Mouse (Mus musculus): Measurements from ENCODE around the gene Kcnn1.

Kcnn1 gene

GRCm38 (mm10) chr8:70862824-70863641 is at the start of gene Kcnn1:
Gene Kcnn1 (minus strand): TSS chr8:70863258.
- DNase-seq (ENCODE audit: low spot score in 2 of 2), result peak in 1 of 2 experiments; percentile 55

DNA sequence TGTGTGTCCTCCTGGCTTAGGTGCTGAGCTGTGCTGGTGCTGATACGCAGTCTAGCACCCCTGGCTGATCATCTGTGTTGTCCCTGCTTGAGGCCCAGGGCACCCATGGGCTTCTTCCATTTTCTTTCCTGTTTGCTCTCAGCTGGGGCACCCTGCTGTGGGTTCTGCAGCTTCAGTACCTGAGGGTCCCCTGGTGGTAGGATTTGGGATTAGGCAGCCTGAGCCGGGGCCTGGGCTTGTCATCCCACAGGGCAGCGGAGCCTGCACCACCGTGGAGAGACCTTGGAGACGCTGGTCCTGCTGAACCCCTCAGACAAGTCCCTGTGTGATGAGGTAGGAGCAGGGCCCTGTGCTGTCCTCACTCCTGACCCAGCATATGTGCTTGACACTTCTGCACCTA is 48.5 kb upstream of the Kcnn1 start:
- no peak for DNase-seq (ENCODE audit: low spot score in 2 of 2)

GRCm38 (mm10) chr8:70907518-70907917 is 44.5 kb upstream of the Kcnn1 start:
- DNase-seq (ENCODE audit: low spot score in 2 of 2), result no peak

GRCm38 (mm10) chr8:70905831-70906736 is 43.0 kb upstream of the Kcnn1 start, which contains the start of gene Map1s:
Gene Map1s (plus strand): TSS chr8:70905932.
- DNase-seq (ENCODE audit: low spot score in 2 of 2), result peak; percentile 93 to 94

DNA sequence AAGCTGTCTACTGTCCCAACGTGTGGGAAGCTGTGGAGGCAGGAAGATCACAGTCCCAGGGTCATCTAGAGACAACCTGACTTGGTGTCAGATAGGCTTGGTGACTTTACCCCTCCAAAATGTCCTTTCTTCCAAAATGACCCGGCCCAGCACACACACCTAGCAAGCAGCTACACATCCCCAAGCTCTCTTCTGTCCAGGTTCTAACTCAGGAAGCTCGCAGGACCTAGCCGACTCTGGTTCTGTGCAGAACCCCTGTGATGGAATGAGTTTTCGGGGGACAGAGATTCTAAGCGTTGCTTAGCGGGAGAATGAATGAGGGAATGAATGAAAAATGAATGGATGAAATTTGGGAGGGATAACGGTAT is 42.4 kb upstream of the Kcnn1 start:
- DNase-seq (ENCODE audit: low spot score in 2 of 2), result no peak

DNA sequence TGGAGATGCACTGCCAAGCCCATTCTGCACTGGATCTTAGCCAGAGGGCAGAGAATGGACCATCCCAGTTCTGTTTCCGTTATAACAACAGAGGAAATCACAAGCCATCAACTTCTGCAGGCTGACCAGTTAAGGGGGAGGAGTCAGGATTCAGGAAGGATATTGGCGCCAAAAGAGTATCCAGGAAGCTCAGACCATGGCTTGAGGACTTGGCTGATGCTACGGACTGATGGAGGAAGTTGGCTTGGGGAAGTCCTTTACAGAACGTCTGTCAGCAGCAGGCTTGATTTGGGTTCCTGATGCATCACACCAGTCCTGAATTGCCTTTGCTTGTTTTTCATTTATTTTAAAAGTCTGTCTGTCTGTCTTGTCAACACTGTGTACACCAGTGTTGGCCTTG is 41.5 kb upstream of the Kcnn1 start:
- DNase-seq (ENCODE audit: low spot score in 2 of 2), result peak in 1 of 2 experiments; percentile 61

DNA sequence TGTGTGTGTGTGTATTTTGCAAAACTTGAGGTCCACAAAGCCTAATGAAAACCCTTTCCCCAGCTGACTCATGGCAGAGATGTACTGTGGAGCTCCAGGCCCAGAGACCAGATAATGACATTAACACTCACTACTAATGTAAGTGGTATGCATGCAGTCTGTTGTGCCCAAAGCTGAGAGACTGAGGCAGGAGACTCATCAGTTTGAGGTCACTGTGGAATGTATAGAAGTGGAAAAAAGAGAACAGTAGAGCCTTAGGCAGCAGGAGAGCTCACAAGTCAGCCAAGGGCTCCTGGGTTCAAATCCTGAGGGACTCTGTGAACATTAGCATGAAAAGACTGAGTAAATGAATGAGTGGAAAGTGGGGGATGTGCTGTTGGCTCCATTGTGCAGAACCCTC is 40.5 kb upstream of the Kcnn1 start:
- DNase-seq (ENCODE audit: low spot score in 2 of 2), result no peak

GRCm38 (mm10) chr8:70903112-70903511 is 40.1 kb upstream of the Kcnn1 start:
- no peak for DNase-seq (ENCODE audit: low spot score in 2 of 2)

GRCm38 (mm10) chr8:70902211-70902610 is 39.2 kb upstream of the Kcnn1 start:
- no peak for DNase-seq (ENCODE audit: low spot score in 2 of 2)

DNA sequence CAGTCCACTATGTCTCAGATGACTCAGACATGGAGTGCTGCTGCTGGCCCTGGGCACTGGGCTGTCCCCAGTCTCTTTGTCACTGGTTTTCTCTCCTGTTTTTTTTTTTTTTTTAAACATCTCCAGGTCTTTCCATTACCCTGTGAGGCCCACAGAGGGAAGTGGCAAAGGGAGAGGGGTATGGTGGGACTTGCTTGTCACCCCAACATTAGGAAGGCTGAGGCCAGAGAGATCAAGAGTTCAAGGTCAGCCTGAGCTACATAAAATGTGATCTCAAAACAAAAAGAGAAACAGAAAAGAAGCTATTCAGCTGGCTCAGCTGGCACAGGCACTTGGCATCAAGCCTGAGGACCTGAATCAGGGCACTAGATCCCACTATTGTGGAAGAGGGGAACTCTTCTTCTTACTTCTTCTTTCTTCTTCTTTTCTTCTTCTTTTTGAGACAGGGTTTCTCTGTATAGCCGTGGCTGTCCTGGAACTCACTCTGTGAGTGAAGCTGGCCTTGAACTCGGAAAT is 37.9 kb upstream of the Kcnn1 start:
- no peak for DNase-seq (ENCODE audit: low spot score in 2 of 2)

- DNase-seq (ENCODE audit: low spot score in 2 of 2), result no peak
Observed at GRCm38 (mm10) chr8:70899226-70899625, 36.2 kb upstream of the Kcnn1 start.

GRCm38 (mm10) chr8:70898661-70899198 is 35.7 kb upstream of the Kcnn1 start:
- DNase-seq (ENCODE audit: low spot score in 2 of 2), result no peak

GRCm38 (mm10) chr8:70897681-70898413 is 34.8 kb upstream of the Kcnn1 start:
- peak; percentile 88 to 89 for DNase-seq (ENCODE audit: low spot score in 2 of 2)

GRCm38 (mm10) chr8:70897021-70897680 is 34.1 kb upstream of the Kcnn1 start, which contains the start of gene Rpl18a:
Gene Rpl18a (minus strand): TSS chr8:70897412.
- peak; percentile 97 to 99 for DNase-seq (ENCODE audit: low spot score in 2 of 2)

- peak in 1 of 2 experiments; percentile 26 for DNase-seq (ENCODE audit: low spot score in 2 of 2)
Observed at GRCm38 (mm10) chr8:70896316-70897020, 33.4 kb upstream of the Kcnn1 start.

GRCm38 (mm10) chr8:70895571-70896259 is 32.7 kb upstream of the Kcnn1 start:
- DNase-seq (ENCODE audit: low spot score in 2 of 2), result peak in 1 of 2 experiments; percentile 27

DNA sequence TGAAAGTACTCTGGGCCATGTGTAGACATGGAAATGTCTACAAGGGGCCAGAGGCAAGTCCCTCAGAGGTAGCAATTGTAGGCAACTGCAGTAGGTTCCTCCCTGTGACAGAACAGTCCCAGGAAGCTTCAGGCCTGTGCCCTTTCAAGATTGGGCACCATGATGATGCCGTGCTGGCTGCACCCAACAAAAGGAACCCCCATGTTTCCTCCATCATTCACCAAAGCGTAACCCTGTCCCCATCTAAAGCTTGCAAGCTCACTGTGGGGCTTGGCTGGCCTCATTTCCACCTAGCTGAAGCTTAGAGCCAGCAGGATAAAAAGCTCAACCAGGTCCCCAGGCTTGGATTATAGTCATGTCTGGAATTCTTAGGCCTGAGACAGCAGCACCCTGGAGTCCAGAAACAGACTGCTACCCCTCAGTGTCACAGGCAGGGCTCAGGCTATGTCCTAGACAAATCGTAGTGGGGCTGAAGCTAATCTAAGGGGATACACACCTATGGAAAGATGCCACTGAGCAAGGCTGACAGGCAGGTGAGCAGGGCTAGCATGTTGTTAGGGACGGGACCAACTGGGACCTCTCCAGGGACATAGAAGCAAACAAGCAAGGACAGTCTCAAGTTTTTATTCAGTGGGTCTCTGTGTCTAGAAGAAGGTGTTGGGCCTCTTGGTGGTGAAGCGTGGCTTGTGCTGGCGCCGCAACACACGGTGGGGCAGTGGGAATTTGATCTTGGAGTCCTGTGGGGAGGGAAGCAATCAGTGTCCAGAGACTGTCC is 31.9 kb upstream of the Kcnn1 start:
- DNase-seq (ENCODE audit: low spot score in 2 of 2), result no peak

DNA sequence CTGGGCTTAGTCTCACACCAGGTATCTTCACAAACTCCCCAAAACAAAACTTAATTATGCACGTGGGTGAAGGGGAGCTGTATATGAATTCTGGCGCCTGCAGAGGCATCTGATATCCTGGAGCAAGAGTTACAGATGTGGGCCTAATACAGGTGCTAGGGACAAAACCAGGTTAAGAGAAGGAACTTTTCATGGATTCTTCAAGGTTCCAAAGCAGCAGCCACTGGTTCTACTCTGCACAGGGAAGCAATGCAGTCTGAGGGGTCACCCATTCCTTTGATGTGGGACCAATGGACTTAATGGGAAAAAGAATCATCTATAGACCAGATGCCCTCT is 31.3 kb upstream of the Kcnn1 start:
- DNase-seq (ENCODE audit: low spot score in 2 of 2), result no peak

All from right cerebral cortex, postnatal 10 days (tissue).